Mouse (Mus musculus): ENCODE data around the gene Erc2.

- no peak for TF ChIP-seq MAX (IDR thresholded peaks at IDR 0.05; ENCODE audit: low read depth)
- TF ChIP-seq TCF3 (IDR thresholded peaks at IDR 0.05; ENCODE audit: insufficient read length, low read depth): no peak
Measured at GRCm38 (mm10) chr14:28398915-28399314, 776.7 kb downstream of the Erc2 start.
